Mouse (Mus musculus): ENCODE data around the gene Appl1. TPM values are rescaled to one million over a fixed set of nuclear protein-coding genes. Genes with fewer than 3 reads are reported as not detected.
"Not testable (repeated sequence)": the region's sequence is repeated elsewhere in the genome, so short reads cannot be mapped to it uniquely, and the experiment has no call there.

Appl1 gene
- polyA plus RNA-seq, 1 experiment: 24.5 TPM

DNA sequence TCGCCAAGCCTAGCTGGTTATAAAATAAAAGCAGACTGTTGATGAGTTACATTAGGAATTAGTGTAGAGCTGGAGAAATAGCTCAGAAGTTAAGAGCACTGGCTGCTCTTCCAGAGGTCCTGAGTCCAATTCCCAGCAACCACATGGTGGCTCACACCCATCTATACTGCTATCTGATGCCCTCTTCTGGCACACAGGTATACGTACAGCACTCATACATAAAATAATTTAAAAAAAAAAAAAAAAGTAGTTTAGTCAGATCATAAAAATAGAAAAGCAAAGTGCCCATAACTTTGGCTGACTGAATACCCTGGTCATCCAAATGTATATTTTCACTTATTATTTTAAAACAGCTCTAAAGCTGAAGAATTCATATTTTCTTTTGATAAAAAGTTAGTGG lies 2.1 kb upstream of the Appl1 start:
- Histone ChIP-seq H3K4me1 (ENCODE audit: control insufficient read depth, insufficient read depth, low read length) (peaks cover 11% of the 10 kb centered on the region), H3K27ac (ENCODE audit: insufficient read depth, low read depth, low read length) (no peak overlapping the region), H3K4me3 (ENCODE audit: insufficient read depth, low read length) (no peak overlapping the region)
- TF ChIP-seq POLR2A (IDR thresholded peaks at IDR 0.05; ENCODE audit: borderline replicate concordance, low read depth, low read length) (no peak), CTCF (IDR thresholded peaks at IDR 0.05; ENCODE audit: low read depth, low read length) (no peak)

DNA sequence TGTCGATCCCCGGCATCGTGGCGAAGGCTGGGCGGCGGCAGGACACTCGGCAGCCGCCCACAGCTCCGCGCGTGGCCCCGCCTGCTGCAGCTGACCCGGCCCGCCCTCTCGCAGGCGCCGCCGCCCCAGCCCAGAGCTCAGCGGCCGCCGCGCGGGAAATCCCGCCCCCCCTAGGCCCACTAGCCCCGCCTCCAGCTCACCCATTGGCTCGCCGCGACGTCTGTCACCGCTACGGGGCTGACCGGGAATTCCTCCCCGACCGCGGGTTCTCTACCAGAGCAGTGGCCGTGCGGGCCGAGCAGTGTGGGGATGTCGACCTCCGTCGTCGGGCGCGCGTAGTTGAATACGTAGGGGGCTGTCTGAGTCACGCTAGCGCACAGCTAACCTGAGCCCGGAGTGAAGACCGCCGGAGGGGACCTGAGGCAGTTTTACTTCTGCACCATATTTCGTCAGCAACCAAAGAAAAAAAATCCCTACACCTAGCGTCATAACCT lies 546 bp downstream of the Appl1 start:
- H3K4me3 ChIP-seq (ENCODE audit: insufficient read depth, low read length): peak overlapping the region; percentile 88
- H3K4me1 ChIP-seq (ENCODE audit: control insufficient read depth, insufficient read depth, low read length): peaks cover 17% of the 10 kb centered on the region
- TF ChIP-seq CTCF (IDR thresholded peaks at IDR 0.05; ENCODE audit: low read depth, low read length): no peak
- peak; percentile 92; the same call in 1 of the 2 replicates for TF ChIP-seq POLR2A (IDR thresholded peaks at IDR 0.05; ENCODE audit: borderline replicate concordance, low read depth, low read length)
- no peak overlapping the region for H3K27ac ChIP-seq (ENCODE audit: insufficient read depth, low read depth, low read length)

DNA sequence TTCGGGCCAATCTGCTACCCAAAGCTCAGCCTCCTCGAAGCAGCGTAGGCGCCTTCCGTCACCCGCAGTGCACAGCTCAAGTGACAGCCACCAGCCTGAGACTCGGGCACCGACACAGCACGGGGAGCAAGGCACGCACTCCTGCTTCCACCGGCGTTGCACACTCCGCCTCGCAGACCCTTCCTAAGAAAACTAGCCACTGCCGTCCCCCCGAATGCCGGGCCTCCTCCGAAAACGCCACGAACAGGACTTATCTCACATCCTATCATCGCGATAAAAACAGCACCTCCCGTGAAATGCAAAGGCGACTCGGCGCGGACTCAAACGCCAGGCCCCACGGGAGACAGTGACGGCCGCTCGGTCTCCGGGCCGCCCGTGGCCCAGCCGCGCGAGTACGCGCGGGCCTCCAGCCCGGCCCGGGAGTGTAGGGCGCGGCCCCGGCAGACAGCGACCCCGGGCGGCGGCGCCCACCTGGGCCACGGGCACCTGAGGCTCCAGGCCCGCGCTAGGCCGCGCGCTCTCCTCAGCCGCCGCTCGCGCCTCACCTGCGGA lies 1.1 kb downstream of the Appl1 start:
- TF ChIP-seq CTCF (IDR thresholded peaks at IDR 0.05; ENCODE audit: low read depth, low read length) (no peak), POLR2A (IDR thresholded peaks at IDR 0.05; ENCODE audit: borderline replicate concordance, low read depth, low read length) (no peak)
- Histone ChIP-seq H3K4me3 (ENCODE audit: insufficient read depth, low read length) (peak overlapping the region; percentile 88), H3K4me1 (ENCODE audit: control insufficient read depth, insufficient read depth, low read length) (peaks cover 17% of the 10 kb centered on the region), H3K27ac (ENCODE audit: insufficient read depth, low read depth, low read length) (no peak overlapping the region)

DNA sequence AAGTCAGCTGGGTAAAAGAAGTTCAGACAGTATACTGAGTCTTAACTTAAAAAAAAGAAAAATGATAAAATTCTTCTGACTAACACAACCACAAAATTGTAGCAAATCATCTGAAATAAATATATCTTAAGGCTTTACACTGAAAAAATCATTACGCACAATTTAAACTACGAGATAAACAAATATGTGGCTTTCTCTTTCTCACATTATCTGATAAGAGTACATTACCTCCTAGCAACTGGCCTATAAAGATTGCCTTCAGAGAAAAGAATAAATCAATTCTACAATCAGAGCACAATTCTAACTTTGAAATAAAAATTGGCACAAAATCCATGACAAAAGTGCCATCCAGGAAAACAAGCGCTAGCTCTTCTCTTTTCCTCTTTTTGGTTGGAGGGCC lies 1.9 kb downstream of the Appl1 start:
- H3K4me3 ChIP-seq (ENCODE audit: insufficient read depth, low read length): peak overlapping the region; percentile 88; the same call in 1 of the 2 replicates

DNA sequence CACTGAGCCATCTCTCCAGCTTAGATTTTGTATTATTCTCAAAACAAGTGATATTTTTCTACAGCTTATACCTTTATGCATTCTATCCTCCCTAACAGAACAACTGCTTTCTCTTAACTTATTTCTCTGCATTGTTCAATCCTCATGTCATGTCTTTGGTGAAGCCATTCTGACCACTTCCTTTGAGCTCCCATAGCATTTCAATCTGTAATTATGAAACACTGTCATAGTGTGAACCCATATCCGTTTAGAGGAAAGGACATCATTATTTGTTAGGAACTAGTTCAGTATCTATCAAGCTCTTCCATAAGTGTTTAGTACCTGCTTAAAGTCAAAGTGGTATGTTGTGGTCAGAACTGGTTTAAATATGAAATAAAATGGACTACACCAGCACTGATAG lies 10.5 kb downstream of the Appl1 start:
- Histone ChIP-seq H3K4me3 (ENCODE audit: insufficient read depth, low read length) (no peak overlapping the region), H3K27ac (ENCODE audit: insufficient read depth, low read depth, low read length) (no peak overlapping the region), H3K4me1 (ENCODE audit: control insufficient read depth, insufficient read depth, low read length) (no peaks in the 10 kb centered on the region)
- no peak for TF ChIP-seq POLR2A (IDR thresholded peaks at IDR 0.05; ENCODE audit: borderline replicate concordance, low read depth, low read length)
- no peak for TF ChIP-seq CTCF (IDR thresholded peaks at IDR 0.05; ENCODE audit: low read depth, low read length)

More for the DNA sequence above, 1.9 kb downstream of the Appl1 start:
- TF ChIP-seq POLR2A (IDR thresholded peaks at IDR 0.05; ENCODE audit: borderline replicate concordance, low read depth, low read length) (no peak), CTCF (IDR thresholded peaks at IDR 0.05; ENCODE audit: low read depth, low read length) (no peak)
- Histone ChIP-seq H3K27ac (ENCODE audit: insufficient read depth, low read depth, low read length) (no peak overlapping the region), H3K4me1 (ENCODE audit: control insufficient read depth, insufficient read depth, low read length) (peaks cover 17% of the 10 kb centered on the region)

DNA sequence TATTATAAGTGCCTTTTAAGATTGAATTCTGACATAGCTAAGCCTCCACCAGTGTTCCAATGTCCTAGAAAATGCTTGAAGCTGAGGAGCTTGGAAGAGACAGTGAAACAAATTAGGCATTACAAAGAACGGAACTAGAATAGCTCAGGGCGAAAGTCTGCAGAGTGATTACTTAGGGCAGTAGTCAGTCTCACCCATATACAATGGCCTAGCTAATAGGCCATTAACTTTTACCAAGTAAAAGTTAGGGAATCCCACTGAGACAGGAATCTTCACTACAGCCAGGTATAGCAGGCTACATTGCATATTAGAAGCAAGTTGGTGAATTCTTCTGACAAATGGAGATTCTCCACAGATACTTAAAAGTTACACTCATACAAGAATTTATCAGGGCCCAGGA lies 14.9 kb downstream of the Appl1 start:
- H3K27ac ChIP-seq (ENCODE audit: insufficient read depth, low read depth, low read length); H3K4me3 ChIP-seq (ENCODE audit: insufficient read depth, low read length); H3K4me1 ChIP-seq (ENCODE audit: control insufficient read depth, insufficient read depth, low read length): not testable (repeated sequence)

DNA sequence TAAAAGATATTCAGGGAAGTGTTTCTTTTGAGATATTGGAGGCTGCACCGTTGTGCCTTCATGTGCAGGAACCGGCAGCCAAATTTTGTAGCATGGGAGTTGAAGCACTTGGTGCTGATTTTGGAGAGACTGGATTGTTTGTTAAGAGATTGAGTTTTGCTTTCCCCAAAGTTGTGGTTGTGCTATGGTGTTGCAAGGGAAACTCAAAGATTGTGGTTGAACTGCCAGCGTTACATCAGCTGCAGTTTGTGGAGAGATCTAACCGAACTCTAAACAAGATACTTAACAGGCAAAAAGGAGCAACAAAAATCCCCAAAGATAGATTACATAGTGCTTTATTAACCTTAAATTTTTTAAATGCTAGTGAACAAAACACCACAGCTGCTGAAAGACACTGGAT lies 35.5 kb downstream of the Appl1 start:
- Histone ChIP-seq H3K27ac (ENCODE audit: insufficient read depth, low read depth, low read length) (no peak overlapping the region), H3K4me3 (ENCODE audit: insufficient read depth, low read length) (no peak overlapping the region), H3K4me1 (ENCODE audit: control insufficient read depth, insufficient read depth, low read length) (0 out of 2 replicates have a peak, but pooled peaks cover 2% of the 10 kb centered on the region)
- no peak for TF ChIP-seq POLR2A (IDR thresholded peaks at IDR 0.05; ENCODE audit: borderline replicate concordance, low read depth, low read length)
- no peak for TF ChIP-seq CTCF (IDR thresholded peaks at IDR 0.05; ENCODE audit: low read depth, low read length)

DNA sequence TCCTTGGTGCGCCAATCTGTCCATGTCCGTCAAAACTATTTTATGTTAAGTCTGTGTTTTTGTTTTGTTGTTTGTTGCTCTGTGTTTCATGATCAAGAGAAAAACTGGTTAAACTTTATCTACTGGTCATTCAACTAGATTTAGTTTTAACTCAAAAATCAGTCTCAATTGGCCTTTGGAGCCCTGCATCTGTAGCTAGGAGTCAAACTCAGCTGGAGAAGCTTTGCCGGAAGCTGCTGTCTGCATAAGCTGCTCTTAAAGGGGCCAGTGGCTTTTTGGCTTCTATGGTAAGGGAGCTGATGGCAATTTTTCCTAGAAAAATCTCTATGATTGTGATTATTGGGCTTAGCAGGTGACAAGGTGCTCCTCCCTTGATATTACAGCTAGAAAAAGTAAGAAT lies 36.1 kb downstream of the Appl1 start:
- no peak overlapping the region for H3K4me3 ChIP-seq (ENCODE audit: insufficient read depth, low read length)
- H3K27ac ChIP-seq (ENCODE audit: insufficient read depth, low read depth, low read length): no peak overlapping the region
- TF ChIP-seq POLR2A (IDR thresholded peaks at IDR 0.05; ENCODE audit: borderline replicate concordance, low read depth, low read length): no peak
- TF ChIP-seq CTCF (IDR thresholded peaks at IDR 0.05; ENCODE audit: low read depth, low read length): no peak
- H3K4me1 ChIP-seq (ENCODE audit: control insufficient read depth, insufficient read depth, low read length): 0 out of 2 replicates have a peak, but pooled peaks cover 2% of the 10 kb centered on the region

DNA sequence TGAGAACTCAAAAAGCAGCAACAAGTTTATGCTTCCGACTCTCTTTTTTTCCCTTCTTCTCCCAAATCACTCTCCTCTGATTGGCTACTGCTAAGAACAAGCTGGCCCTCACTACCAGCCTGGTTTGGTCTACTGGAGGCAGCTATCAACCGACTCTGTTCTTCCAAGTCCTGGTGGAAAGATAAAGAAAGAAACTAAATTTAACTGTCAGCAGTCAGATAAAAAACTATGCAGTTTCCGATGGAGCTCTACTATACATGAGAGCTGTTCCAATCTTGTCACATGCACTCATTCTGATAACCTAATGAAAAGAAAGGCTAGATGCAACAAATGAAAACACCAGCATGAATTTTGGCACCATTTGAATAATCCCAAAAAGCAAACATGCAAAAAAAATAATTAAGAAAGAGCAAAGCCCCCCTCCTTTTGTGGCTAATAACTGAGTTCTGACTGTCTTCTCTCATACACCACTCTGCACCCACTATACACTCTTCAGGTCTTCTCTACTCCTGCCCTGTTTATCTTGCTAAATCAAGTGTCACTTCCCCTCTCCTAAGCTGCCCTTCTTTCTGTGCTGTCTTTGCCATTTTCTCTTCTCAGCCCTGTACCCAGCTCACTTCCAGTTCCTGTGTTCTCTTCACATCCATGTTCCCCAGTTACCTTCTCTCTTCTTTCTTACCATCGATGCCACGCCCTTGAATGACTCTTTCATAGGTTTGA lies 47.2 kb downstream of the Appl1 start:
- Histone ChIP-seq H3K27ac (ENCODE audit: insufficient read depth, low read depth, low read length) (no peak overlapping the region), H3K4me3 (ENCODE audit: insufficient read depth, low read length) (no peak overlapping the region), H3K4me1 (ENCODE audit: control insufficient read depth, insufficient read depth, low read length) (no peaks in the 10 kb centered on the region)
- no peak for TF ChIP-seq CTCF (IDR thresholded peaks at IDR 0.05; ENCODE audit: low read depth, low read length)
- no peak for TF ChIP-seq POLR2A (IDR thresholded peaks at IDR 0.05; ENCODE audit: borderline replicate concordance, low read depth, low read length)

DNA sequence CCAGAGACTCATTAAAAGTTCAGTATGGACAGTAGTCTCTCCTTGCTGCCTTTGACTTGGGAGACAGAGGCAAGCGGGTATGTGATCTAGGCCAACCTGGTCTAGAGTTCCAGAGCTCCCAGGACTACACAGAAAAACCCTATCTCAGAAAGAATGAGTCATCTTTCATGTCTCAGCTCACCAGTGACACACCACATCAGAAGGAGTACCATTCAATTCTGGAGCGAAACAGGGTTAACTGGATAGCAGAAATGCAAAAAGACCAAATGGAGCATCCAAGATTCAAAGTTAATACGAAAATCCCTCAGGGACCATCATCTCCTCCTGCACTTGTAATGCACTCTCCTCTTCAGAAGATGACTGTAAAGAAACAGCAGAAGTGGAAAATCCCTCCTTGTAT lies 51.7 kb downstream of the Appl1 start:
- H3K4me1 ChIP-seq (ENCODE audit: control insufficient read depth, insufficient read depth, low read length): no peaks in the 10 kb centered on the region
- TF ChIP-seq CTCF (IDR thresholded peaks at IDR 0.05; ENCODE audit: low read depth, low read length) (no peak), POLR2A (IDR thresholded peaks at IDR 0.05; ENCODE audit: borderline replicate concordance, low read depth, low read length) (no peak)
- no peak overlapping the region for H3K27ac ChIP-seq (ENCODE audit: insufficient read depth, low read depth, low read length)
- H3K4me3 ChIP-seq (ENCODE audit: insufficient read depth, low read length): no peak overlapping the region

Measured in bone marrow macrophage, adult 2 months (primary cell).